Mouse (Mus musculus) liver, embryonic 14.5 days (tissue): ENCODE measurements around the gene Ptcra. TPM values are rescaled to one million over a fixed set of nuclear protein-coding genes. Genes with fewer than 3 reads are reported as not detected.

Source experiments
- ATAC-seq: fragments of 200-750 bp; cut with Nextera tagmentation; 2 replicates; pipeline ENCODE4 v1.8.0; 2017; ENCODE audit warnings: moderate number of reproducible peaks, mild to moderate bottlenecking, moderate library complexity; ENCODE audit not compliant: insufficient read depth
- DNase-seq, 3 experiments: peaks; one replicate each; pipeline ENCODE4 v3.0.0-alpha.2; 2012 to 2013; ENCODE audit warnings: low read depth in 3 of 3, low spot score in 3 of 3
- H3K27ac ChIP-seq: fragments of 300-500 bp; sonication (generic); 2 replicates; pipeline ENCODE4 v1.5.1; 2014; ENCODE audit warnings: moderate library complexity, mild to moderate bottlenecking, control low read depth, inconsistent platforms
- H3K27me3 ChIP-seq: fragments of 300-500 bp; sonication (generic); 2 replicates; pipeline ENCODE4 v1.6.1; 2014; ENCODE audit warnings: mild to moderate bottlenecking, low read length, moderate library complexity; ENCODE audit not compliant: control insufficient read depth, insufficient read depth
- H3K36me3 ChIP-seq: fragments of 300-500 bp; sonication (generic); replicated peaks from 2 replicates; pipeline ENCODE4 v1.6.1; 2014; ENCODE audit warnings: low read depth; ENCODE audit not compliant: control insufficient read depth, insufficient read depth
- H3K4me1 ChIP-seq, 2 experiments: fragments of 200-500 bp in 1 of 2; fragments of 300-500 bp in 1 of 2; sonication (generic) in 1 of 2; replicated peaks; 2 replicates each; pipeline ENCODE4 v1.6.1; 2012 to 2014; ENCODE audit warnings: antibody characterized with exemption in 1 of 2, inconsistent platforms in 1 of 2, low read length in 1 of 2; ENCODE audit not compliant: control insufficient read depth in 2 of 2, insufficient read depth in 2 of 2
- H3K4me2 ChIP-seq: fragments of 300-500 bp; sonication (generic); 2 replicates; pipeline ENCODE4 v1.6.1; 2014; ENCODE audit warnings: low read depth, mild to moderate bottlenecking, control low read depth, moderate library complexity
- H3K4me3 ChIP-seq, 2 experiments: fragments of 200-500 bp in 1 of 2; fragments of 300-500 bp in 1 of 2; sonication (generic) in 1 of 2; 2 replicates each; pipeline ENCODE4 v1.5.1; 2012 to 2014; ENCODE audit warnings: low read depth in 2 of 2, low read length in 2 of 2, mild to moderate bottlenecking in 2 of 2, control low read depth in 1 of 2, inconsistent platforms in 1 of 2, moderate library complexity in 1 of 2; ENCODE audit not compliant: insufficient read depth in 1 of 2
- H3K9ac ChIP-seq: fragments of 300-500 bp; sonication (generic); replicated peaks from 2 replicates; pipeline ENCODE4 v1.6.1; 2014; ENCODE audit warnings: mild to moderate bottlenecking, control low read depth, moderate library complexity
- H3K9me3 ChIP-seq: fragments of 300-500 bp; sonication (generic); 2 replicates; pipeline ENCODE4 v1.6.1; 2016; ENCODE audit warnings: low read length, mixed read lengths; ENCODE audit not compliant: control insufficient read depth
- CTCF ChIP-seq: IDR thresholded peaks from 2 replicates; pipeline ENCODE4 v1.5.1; 2016; ENCODE audit warnings: antibody characterized with exemption, low read depth, control low read depth
- EP300 ChIP-seq: IDR thresholded peaks from 2 replicates; pipeline ENCODE4 v1.6.1; 2016; ENCODE audit warnings: antibody characterized with exemption, low read depth
- WGBS: fragments of 180-500 bp; shearing (Covaris S2); extraction: QIAGEN DNeasy Blood & Tissue Kit; methylation state at CpG from one replicate; pipeline ENCODE4 v1.1.7; 2014; ENCODE audit not compliant: insufficient replicate concordance; 5-methylcytosine and 5-hydroxymethylcytosine counted together
- polyA plus RNA-seq, 2 experiments: library from polyadenylated mRNA; depleted of rRNA in 1 of 2; stranded (reverse) in 1 of 2; unstranded in 1 of 2; fragments of >200 nt; fragmentation: Nextera tagmentation in 1 of 2; extraction: Ambion mirVana in 1 of 2; gene quantifications; 2 replicates each; pipeline versions ENCODE4 v1.2.1 to v1.2.3; 2012 to 2014

Ptcra gene
- polyA plus RNA-seq, 2 experiments: 0.04 to 0.10 TPM

DNA sequence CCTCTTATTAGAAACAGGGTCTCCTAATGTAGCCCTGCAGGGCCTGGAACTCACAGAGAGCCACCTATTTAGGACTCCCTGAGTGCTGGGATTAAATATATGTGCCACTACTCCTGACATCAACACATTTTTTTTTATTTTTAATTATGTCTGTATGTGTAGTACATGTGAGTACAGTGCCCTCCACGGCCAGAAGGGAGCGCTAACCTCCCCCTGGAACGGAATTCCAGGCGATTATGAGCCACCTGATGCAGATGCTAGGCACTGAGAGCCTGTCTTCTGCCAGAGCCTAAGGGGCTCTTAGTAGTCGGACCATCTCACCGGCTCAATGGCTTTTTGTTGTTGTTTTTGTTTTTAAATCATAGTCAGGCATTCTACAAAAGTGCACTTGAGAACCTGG, 35.5 kb downstream of the Ptcra start:
- DNase-seq: no peak
- TF ChIP-seq CTCF (peak; percentile 62), EP300 (no peak)
- no peak overlapping the region for H3K27ac ChIP-seq
- 38% methylated on average over 6 of the region's 6 CpGs for WGBS
- H3K9me3 ChIP-seq: no peaks in the 10 kb centered on the region
- no peak overlapping the region for H3K9ac ChIP-seq
- no peak overlapping the region for H3K4me2 ChIP-seq
- H3K36me3 ChIP-seq: peaks cover 2% of the 10 kb centered on the region; the same call in 1 of the 2 replicates
- no peak overlapping the region for H3K4me3 ChIP-seq
- no peak for ATAC-seq
- no peaks in the 10 kb centered on the region; the same call in 1 of the 2 replicates for H3K27me3 ChIP-seq
- no peaks in the 10 kb centered on the region for H3K4me1 ChIP-seq

GRCm38 (mm10) chr17:46727271-46727670, 36.2 kb downstream of the Ptcra start:
- H3K4me3 ChIP-seq: no peak overlapping the region
- no peaks in the 10 kb centered on the region for H3K9me3 ChIP-seq
- ATAC-seq (no peak), DNase-seq (no peak)
- H3K4me1 ChIP-seq: no peaks in the 10 kb centered on the region
- no peaks in the 10 kb centered on the region; the same call in 1 of the 2 replicates for H3K27me3 ChIP-seq
- no peak overlapping the region for H3K9ac ChIP-seq
- no peak overlapping the region for H3K27ac ChIP-seq
- no peak for TF ChIP-seq CTCF
- TF ChIP-seq EP300: no peak
- peaks cover 2% of the 10 kb centered on the region; the same call in 1 of the 2 replicates for H3K36me3 ChIP-seq
- H3K4me2 ChIP-seq: no peak overlapping the region
- 80% methylated on average over 11 of the region's 11 CpGs for whole genome bisulfite sequencing

GRCm38 (mm10) chr17:46725731-46726645, 37.5 kb downstream of the Ptcra start:
- Histone ChIP-seq H3K36me3 (peaks cover 2% of the 10 kb centered on the region; the same call in 1 of the 2 replicates), H3K9ac (no peak overlapping the region), H3K4me1 (no peaks in the 10 kb centered on the region), H3K9me3 (no peaks in the 10 kb centered on the region), H3K4me3 (no peak overlapping the region), H3K27ac (no peak overlapping the region), H3K4me2 (no peak overlapping the region), H3K27me3 (no peaks in the 10 kb centered on the region; the same call in 1 of the 2 replicates)
- WGBS: 76% methylated on average over 26 of the region's 26 CpGs
- ATAC-seq: no peak
- TF ChIP-seq CTCF (no peak), EP300 (no peak)
- no peak for DNase-seq

DNA sequence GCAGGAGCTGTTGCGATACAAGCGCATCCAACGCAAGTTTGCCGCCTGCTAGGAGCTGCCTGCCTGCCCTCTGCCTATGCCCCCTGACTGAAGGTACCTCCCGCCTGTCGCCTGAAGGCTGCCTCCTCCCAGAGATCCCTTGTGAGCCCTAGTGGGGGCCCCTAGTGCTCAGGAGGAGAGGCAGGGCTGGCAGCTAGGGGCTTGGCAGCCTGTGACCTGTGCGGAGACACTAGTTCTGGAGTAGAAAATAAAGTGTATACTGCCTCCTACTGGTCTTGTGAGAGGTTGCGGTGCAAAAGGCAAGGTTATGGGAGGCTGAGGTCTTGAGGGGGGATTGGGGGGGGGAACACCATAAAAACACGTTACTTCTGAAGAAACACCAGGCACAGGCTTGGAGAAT, 38.2 kb downstream of the Ptcra start:
- Histone ChIP-seq H3K9ac (no peak overlapping the region), H3K27me3 (no peaks in the 10 kb centered on the region; the same call in 1 of the 2 replicates), H3K9me3 (no peaks in the 10 kb centered on the region), H3K4me1 (no peaks in the 10 kb centered on the region), H3K4me2 (no peak overlapping the region), H3K36me3 (peaks cover 2% of the 10 kb centered on the region; the same call in 1 of the 2 replicates), H3K27ac (no peak overlapping the region), H3K4me3 (no peak overlapping the region)
- TF ChIP-seq CTCF: peak; percentile 76
- TF ChIP-seq EP300: no peak
- DNase-seq (no peak), ATAC-seq (no peak)
- WGBS: 69% methylated on average over 9 of the region's 9 CpGs

DNA sequence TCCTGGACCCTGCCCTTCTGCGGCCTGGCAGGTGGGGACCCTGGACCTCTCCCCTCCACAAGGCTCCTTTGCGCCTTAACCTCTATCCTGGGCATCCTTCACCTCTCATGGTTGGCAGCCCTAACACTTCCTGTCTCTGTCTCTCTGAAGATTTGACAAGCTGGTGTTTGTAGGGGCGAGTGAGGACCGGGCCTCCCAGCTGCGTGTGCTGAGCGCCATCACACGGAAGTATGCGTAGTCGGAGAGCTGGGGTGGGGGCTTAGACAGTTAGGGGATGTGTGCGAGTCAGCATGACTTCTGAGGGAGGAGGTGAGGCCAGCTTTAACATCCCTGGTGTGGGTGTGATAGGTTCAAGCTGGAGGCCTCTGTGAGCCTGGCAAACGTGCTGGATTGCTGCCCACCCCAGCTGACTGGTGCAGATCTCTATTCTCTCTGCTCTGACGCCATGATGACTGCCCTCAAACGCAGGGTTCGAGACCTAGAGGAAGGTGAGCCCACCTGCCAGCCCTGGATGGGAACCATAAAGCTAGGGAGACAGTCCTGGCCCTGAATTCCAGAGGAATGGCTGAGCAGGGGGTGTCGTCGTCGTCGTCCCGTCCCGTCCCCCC, 38.9 kb downstream of the Ptcra start:
- Histone ChIP-seq H3K9me3 (no peaks in the 10 kb centered on the region), H3K36me3 (peaks cover 2% of the 10 kb centered on the region; the same call in 1 of the 2 replicates), H3K9ac (no peak overlapping the region), H3K27me3 (no peaks in the 10 kb centered on the region; the same call in 1 of the 2 replicates), H3K4me1 (no peaks in the 10 kb centered on the region), H3K27ac (no peak overlapping the region), H3K4me3 (no peak overlapping the region), H3K4me2 (no peak overlapping the region)
- no peak for TF ChIP-seq EP300
- no peak for TF ChIP-seq CTCF
- no peak for DNase-seq
- ATAC-seq: no peak
- 75% methylated on average over 17 of the region's 20 CpGs for WGBS
